Mouse (Mus musculus) embryonic facial prominence, embryonic 13.5 days (tissue): Measurements from ENCODE around the gene Jup. TPM values are rescaled to one million over a fixed set of nuclear protein-coding genes. Genes with fewer than 3 reads are reported as not detected.
"Not testable (repeated sequence)": the region's sequence is repeated elsewhere in the genome, so short reads cannot be mapped to it uniquely, and the experiment has no call there.

Experiments used
- ATAC-seq: fragments of 200-750 bp; cut with Nextera tagmentation; 2 replicates; pipeline ENCODE4 v1.8.0; 2017; ENCODE audit warnings: low read depth; ENCODE audit not compliant: insufficient number of reproducible peaks, insufficient read depth, low FRiP score, low TSS enrichment
- H3K27ac ChIP-seq: fragments of 300-500 bp; sonication (generic); 2 replicates; pipeline ENCODE4 v1.5.1; 2015; ENCODE audit warnings: moderate library complexity, mild to moderate bottlenecking, inconsistent platforms
- H3K27me3 ChIP-seq: fragments of 300-500 bp; sonication (generic); 2 replicates; pipeline ENCODE4 v1.6.1; 2015; ENCODE audit warnings: mild to moderate bottlenecking, inconsistent platforms
- H3K36me3 ChIP-seq: fragments of 300-500 bp; sonication (generic); 2 replicates; pipeline ENCODE4 v1.6.1; 2015; ENCODE audit warnings: mild to moderate bottlenecking, inconsistent platforms
- H3K4me1 ChIP-seq: fragments of 300-500 bp; sonication (generic); 2 replicates; pipeline ENCODE4 v1.6.1; 2015; ENCODE audit warnings: inconsistent platforms
- H3K4me2 ChIP-seq: fragments of 300-500 bp; sonication (generic); 2 replicates; pipeline ENCODE4 v1.6.1; 2015; ENCODE audit warnings: moderate library complexity, mild to moderate bottlenecking, inconsistent platforms
- H3K4me3 ChIP-seq: fragments of 300-500 bp; sonication (generic); 2 replicates; pipeline ENCODE4 v1.5.1; 2015; ENCODE audit warnings: mild to moderate bottlenecking, inconsistent platforms
- H3K9ac ChIP-seq: fragments of 300-500 bp; sonication (generic); 2 replicates; pipeline ENCODE4 v1.6.1; 2015; ENCODE audit warnings: mild to moderate bottlenecking, inconsistent platforms
- H3K9me3 ChIP-seq: fragments of 300-500 bp; sonication (generic); 2 replicates; pipeline ENCODE4 v1.6.1; 2016; ENCODE audit warnings: inconsistent platforms
- WGBS: fragments of 180-500 bp; shearing (Covaris S2); methylation state at CpG from one replicate; pipeline ENCODE4 v1.1.7; 2015; ENCODE audit warnings: mixed read lengths; 5-methylcytosine and 5-hydroxymethylcytosine counted together
- polyA plus RNA-seq: library from polyadenylated mRNA; unstranded; fragments of >200 nt; fragmentation: Nextera tagmentation; extraction: Ambion mirVana; gene quantifications from 2 replicates; pipeline ENCODE4 v1.2.1, GENCODE M21; 2015

Jup gene
- polyA plus RNA-seq, 1 experiment from 2014 or later: 104 TPM

GRCm38 (mm10) chr11:100369145-100369544, 28.4 kb downstream of the Jup start:
- Histone ChIP-seq H3K9me3 (no peaks in the 10 kb centered on the region), H3K36me3 (peaks cover 52% of the 10 kb centered on the region), H3K4me3 (no peak overlapping the region), H3K4me2 (no peak overlapping the region), H3K4me1 (no peaks in the 10 kb centered on the region), H3K9ac (no peak overlapping the region), H3K27ac (no peak overlapping the region), H3K27me3 (no peaks in the 10 kb centered on the region)
- no peak for ATAC-seq
- 82% methylated on average over 7 of the region's 7 CpGs for WGBS

DNA sequence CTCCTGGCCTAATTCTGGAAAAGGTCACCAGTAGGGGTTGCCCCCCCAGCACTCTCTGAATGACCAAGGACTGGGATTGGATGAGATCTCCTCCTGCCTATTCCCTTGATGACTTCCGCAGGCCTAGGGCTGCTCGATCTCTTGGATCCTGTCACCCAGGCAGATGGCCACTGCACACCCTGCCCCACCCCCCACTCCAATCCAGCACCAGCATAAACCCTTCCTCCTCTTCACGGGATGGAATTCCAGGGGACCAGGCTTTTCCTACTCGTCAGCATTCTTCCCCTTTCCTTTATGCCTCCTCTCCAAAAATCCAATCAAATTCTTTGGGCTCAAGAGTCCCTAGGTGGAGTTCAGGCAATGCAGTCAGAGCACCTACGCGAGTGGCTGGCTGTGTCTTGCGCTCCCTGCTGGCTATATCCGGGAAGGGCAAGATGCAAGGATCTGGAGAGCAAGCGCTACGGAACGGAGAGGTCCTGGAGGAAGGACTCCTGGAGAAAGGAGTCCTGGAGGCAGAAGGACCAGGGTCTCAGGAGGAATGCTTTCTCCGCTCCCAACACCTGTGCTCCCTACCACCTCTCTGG, 34.5 kb downstream of the Jup start:
- 12% methylated on average over 12 of the region's 12 CpGs for WGBS
- no peak overlapping the region for H3K27ac ChIP-seq
- H3K36me3 ChIP-seq: no peaks in the 10 kb centered on the region
- peak overlapping the region; percentile 3; the same call in 1 of the 2 replicates for H3K4me2 ChIP-seq
- no peak overlapping the region for H3K9ac ChIP-seq
- H3K4me1 ChIP-seq: peaks cover 6% of the 10 kb centered on the region; the same call in 1 of the 2 replicates
- no peaks in the 10 kb centered on the region for H3K9me3 ChIP-seq
- no peak overlapping the region for H3K4me3 ChIP-seq
- peaks cover 26% of the 10 kb centered on the region for H3K27me3 ChIP-seq
- no peak for ATAC-seq

- ATAC-seq: no peak
These were observed 35.2 kb downstream of the Jup start for GRCm38 (mm10) chr11:100362209-100362978.

DNA sequence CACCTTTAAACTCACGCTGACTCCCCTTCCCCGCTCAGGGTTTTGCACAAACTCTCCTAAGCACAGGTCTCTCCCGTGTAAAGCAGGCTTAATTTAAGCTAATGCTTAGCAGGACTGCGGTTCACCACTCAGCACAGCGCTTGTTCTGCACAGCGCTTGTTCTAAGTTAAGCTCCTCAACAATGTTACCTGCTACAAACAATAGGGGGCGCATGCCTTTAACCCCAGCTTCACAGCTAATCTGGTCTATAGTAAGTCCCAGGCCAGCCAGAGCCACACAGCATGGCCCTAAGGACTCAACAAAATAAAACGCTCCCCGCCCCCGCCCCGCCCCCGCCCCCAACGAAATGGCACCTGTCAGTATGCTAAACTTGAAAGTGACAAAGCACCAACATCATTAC, 36.5 kb downstream of the Jup start:
- whole genome bisulfite sequencing: no CpG with 5 or more reads among the region's 13 CpGs
- not testable (repeated sequence) for ATAC-seq

More at GRCm38 (mm10) chr11:100362209-100362978, 35.2 kb downstream of the Jup start:
- no peak overlapping the region for H3K9ac ChIP-seq
- H3K4me3 ChIP-seq: no peak overlapping the region
- no peaks in the 10 kb centered on the region for H3K9me3 ChIP-seq
- H3K4me2 ChIP-seq: no peak overlapping the region
- peaks cover 6% of the 10 kb centered on the region; the same call in 1 of the 2 replicates for H3K4me1 ChIP-seq
- peaks cover 31% of the 10 kb centered on the region for H3K27me3 ChIP-seq
- H3K27ac ChIP-seq: no peak overlapping the region
- H3K36me3 ChIP-seq: no peaks in the 10 kb centered on the region
- 12% methylated on average over 8 of the region's 8 CpGs for WGBS

DNA sequence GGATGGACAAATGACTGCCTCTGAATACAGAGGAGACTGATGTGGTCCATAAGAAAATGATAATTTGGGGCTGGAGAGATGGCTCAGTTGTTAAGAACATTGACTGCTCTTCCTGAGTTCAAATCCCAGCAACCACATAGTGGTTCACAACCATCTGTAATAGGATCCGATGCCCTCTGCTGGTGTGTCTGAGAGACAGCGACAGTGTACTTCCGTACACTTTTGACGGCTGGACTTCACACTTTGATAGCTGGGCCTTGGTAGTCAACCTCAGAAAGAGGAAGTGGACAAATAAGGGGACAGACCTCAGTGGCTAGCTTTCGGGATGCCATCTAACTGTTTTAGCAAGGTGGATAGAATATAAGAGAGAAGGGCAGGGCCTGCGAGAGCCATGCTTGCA, 37.4 kb downstream of the Jup start:
- Histone ChIP-seq H3K9ac (no peak overlapping the region), H3K36me3 (no peaks in the 10 kb centered on the region), H3K9me3 (no peaks in the 10 kb centered on the region), H3K4me2 (no peak overlapping the region), H3K27me3 (peaks cover 53% of the 10 kb centered on the region), H3K4me1 (peaks cover 22% of the 10 kb centered on the region), H3K27ac (no peak overlapping the region), H3K4me3 (no peak overlapping the region)
- 84% methylated on average over 6 of the region's 6 CpGs for WGBS
- no peak for ATAC-seq

More for the DNA sequence above, 36.5 kb downstream of the Jup start:
- H3K9ac ChIP-seq, H3K36me3 ChIP-seq, H3K4me3 ChIP-seq, H3K9me3 ChIP-seq, H3K4me2 ChIP-seq, H3K27ac ChIP-seq: not testable (repeated sequence)
- Histone ChIP-seq H3K4me1 (peaks cover 13% of the 10 kb centered on the region), H3K27me3 (peaks cover 45% of the 10 kb centered on the region)

DNA sequence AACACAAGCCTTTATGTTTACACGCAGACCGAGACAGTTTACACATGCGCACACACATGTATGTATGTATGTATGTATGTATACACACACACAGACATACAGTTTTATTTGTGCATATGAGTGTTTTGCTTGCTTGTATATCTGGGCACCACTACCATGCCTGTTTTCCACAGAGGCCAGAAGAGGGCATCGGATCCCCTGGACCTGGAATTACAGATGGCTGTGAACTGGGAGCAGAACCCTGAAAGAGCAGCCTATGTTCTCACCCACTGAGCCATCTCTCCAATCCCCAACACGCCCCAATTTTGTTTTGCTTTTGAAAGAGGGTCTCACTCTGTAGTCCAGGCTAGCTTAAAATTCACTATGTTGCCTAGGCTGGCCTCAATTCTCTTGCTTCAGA, 40.2 kb downstream of the Jup start:
- Histone ChIP-seq H3K4me2 (no peak overlapping the region), H3K36me3 (no peaks in the 10 kb centered on the region), H3K4me3 (no peak overlapping the region), H3K9ac (no peak overlapping the region), H3K4me1 (peaks cover 24% of the 10 kb centered on the region), H3K27ac (no peak overlapping the region), H3K9me3 (no peaks in the 10 kb centered on the region), H3K27me3 (peaks cover 80% of the 10 kb centered on the region)
- ATAC-seq: no peak
- WGBS: 56% methylated on average over 5 of the region's 5 CpGs

- H3K4me1 ChIP-seq: peaks cover 30% of the 10 kb centered on the region
- ATAC-seq: no peak
- 23% methylated on average over 9 of the region's 9 CpGs for WGBS
These were observed 40.7 kb downstream of the Jup start for GRCm38 (mm10) chr11:100356819-100357211.

DNA sequence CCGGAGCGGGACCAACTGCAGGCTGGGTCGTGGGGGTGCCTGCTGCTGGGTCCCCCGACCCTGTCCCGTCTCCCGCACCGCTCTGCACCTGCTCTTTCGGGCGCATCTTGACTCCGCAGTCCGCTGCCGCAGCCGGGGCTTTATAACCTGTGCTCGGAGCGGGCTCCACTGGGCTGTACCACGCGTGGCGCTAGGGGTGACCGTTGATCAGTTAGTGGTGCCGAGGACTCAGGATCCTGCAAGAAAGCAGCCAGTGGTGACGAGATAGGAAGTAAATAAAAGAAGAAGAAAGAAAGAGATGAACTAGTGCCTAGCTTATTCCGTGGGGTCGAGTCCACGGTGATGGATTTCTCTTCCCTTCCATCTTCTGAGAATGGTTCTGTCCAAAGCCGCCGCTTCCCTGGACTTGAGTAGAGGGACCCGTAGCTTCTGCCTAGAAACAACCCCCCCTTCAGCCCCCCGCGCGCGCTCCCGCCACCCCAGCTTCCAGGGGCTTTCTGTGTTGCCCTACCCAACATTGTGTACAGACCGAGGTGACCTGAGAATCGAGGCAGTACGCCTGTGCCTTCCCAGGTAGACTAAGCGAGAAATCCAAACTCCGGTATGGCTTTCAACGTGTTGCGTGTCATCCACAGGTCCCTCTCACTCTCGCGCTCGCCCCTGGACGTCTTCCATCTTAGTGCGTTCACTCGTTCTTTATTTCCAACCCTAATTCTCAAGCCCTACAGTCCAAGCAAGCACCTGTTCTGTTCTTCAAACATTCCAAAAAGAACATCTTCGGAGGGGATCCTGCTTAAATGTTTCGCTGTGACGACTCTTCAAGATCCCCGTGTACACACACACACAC, 41.4 kb downstream of the Jup start, which contains the start of gene Hap1:
Gene Hap1 (minus strand): TSS at position 157 of the 847 bp plus-strand sequence.
- ATAC-seq: no peak
- Histone ChIP-seq H3K4me3 (peak within 1 kb of the TSS; percentile 60), H3K4me1 (peaks cover 30% of the 10 kb centered on the region), H3K27ac (no peak within 1 kb of the TSS), H3K36me3 (no peaks in the 10 kb centered on the region), H3K9me3 (no peaks in the 10 kb centered on the region), H3K9ac (peak within 1 kb of the TSS; percentile 67), H3K27me3 (peaks cover 80% of the 10 kb centered on the region), H3K4me2 (peak within 1 kb of the TSS; percentile 97)
- 2% methylated on average over 49 of the region's 49 CpGs for WGBS

More at GRCm38 (mm10) chr11:100356819-100357211, 40.7 kb downstream of the Jup start:
- Histone ChIP-seq H3K9ac (no peak overlapping the region), H3K4me2 (peak overlapping the region; percentile 97), H3K27ac (no peak overlapping the region), H3K4me3 (peak overlapping the region; percentile 60), H3K9me3 (no peaks in the 10 kb centered on the region), H3K27me3 (peaks cover 80% of the 10 kb centered on the region), H3K36me3 (no peaks in the 10 kb centered on the region)

- peak; percentile 15; the same call in 1 of the 2 replicates for ATAC-seq
- H3K36me3 ChIP-seq: no peaks in the 10 kb centered on the region
- no peaks in the 10 kb centered on the region for H3K9me3 ChIP-seq
- peaks cover 30% of the 10 kb centered on the region for H3K4me1 ChIP-seq
- H3K27ac ChIP-seq: no peak overlapping the region
- peak overlapping the region; percentile 60 for H3K4me3 ChIP-seq
- under 1% methylated on average over 54 of the region's 54 CpGs for WGBS
- H3K4me2 ChIP-seq: peak overlapping the region; percentile 97
- peak overlapping the region; percentile 67 for H3K9ac ChIP-seq
- H3K27me3 ChIP-seq: peaks cover 77% of the 10 kb centered on the region
These were observed 42.2 kb downstream of the Jup start for GRCm38 (mm10) chr11:100355151-100355951.

GRCm38 (mm10) chr11:100352076-100352857, 45.3 kb downstream of the Jup start:
- no peak overlapping the region for H3K4me2 ChIP-seq
- H3K9me3 ChIP-seq: no peaks in the 10 kb centered on the region
- H3K4me1 ChIP-seq: peaks cover 36% of the 10 kb centered on the region
- peaks cover 48% of the 10 kb centered on the region for H3K27me3 ChIP-seq
- H3K27ac ChIP-seq: no peak overlapping the region
- H3K4me3 ChIP-seq: no peak overlapping the region
- no peaks in the 10 kb centered on the region for H3K36me3 ChIP-seq
- WGBS: 29% methylated on average over 10 of the region's 10 CpGs
- peak overlapping the region; percentile 40; the same call in 1 of the 2 replicates for H3K9ac ChIP-seq
- no peak for ATAC-seq
